Mouse (Mus musculus) forebrain, embryonic 10.5 days (tissue): ENCODE results near the gene Zic4. TPM values are rescaled to one million over a fixed set of nuclear protein-coding genes. Genes with fewer than 3 reads are reported as not detected.

ENCODE experiments used
- DNase-seq: peaks from one replicate; pipeline ENCODE4 v3.0.0-alpha.2; 2017; ENCODE audit warnings: low spot score; ENCODE audit errors: extremely low spot score
- H3K27ac ChIP-seq: fragments of 300-500 bp; sonication (generic); 2 replicates; pipeline ENCODE4 v1.5.1; 2016; ENCODE audit warnings: mild to moderate bottlenecking
- H3K27me3 ChIP-seq: fragments of 300-500 bp; sonication (generic); 2 replicates; pipeline ENCODE4 v1.6.1; 2016; ENCODE audit warnings: mild to moderate bottlenecking; ENCODE audit not compliant: poor library complexity, severe bottlenecking
- H3K36me3 ChIP-seq: fragments of 300-500 bp; sonication (generic); replicated peaks from 2 replicates; pipeline ENCODE4 v1.6.1; 2016; ENCODE audit warnings: mild to moderate bottlenecking, moderate library complexity
- H3K4me1 ChIP-seq: fragments of 300-500 bp; sonication (generic); 2 replicates; pipeline ENCODE4 v1.6.1; 2016
- H3K4me3 ChIP-seq: fragments of 300-500 bp; sonication (generic); 2 replicates; pipeline ENCODE4 v1.5.1; 2016; ENCODE audit warnings: mild to moderate bottlenecking, moderate library complexity
- H3K9me3 ChIP-seq: fragments of 300-500 bp; sonication (generic); 2 replicates; pipeline ENCODE4 v1.6.1; 2016; ENCODE audit warnings: mild to moderate bottlenecking, moderate library complexity
- WGBS: fragments of 180-500 bp; shearing (Covaris S2); methylation state at CpG from one replicate; pipeline ENCODE4 v1.1.7; 2016; 5-methylcytosine and 5-hydroxymethylcytosine counted together
- polyA plus RNA-seq: library from polyadenylated mRNA; unstranded; fragments of >200 nt; fragmentation: Nextera tagmentation; extraction: Ambion mirVana; gene quantifications from 2 replicates; pipeline ENCODE4 v1.2.1, GENCODE M21; 2016

Zic4 gene
- polyA plus RNA-seq, 1 experiment from 2014 or later: 41.8 TPM

GRCm38 (mm10) chr9:91365664-91366063, 3.5 kb downstream of the Zic4 start, which contains the start of gene Zic1:
Gene Zic1, minus strand, starts transcription at chr9:91365810.
- peak; percentile 84 for DNase-seq
- Histone ChIP-seq H3K9me3 (no peaks in the 10 kb centered on the region), H3K36me3 (peaks cover 37% of the 10 kb centered on the region), H3K4me3 (peak within 1 kb of the TSS; percentile 85), H3K4me1 (peaks cover 81% of the 10 kb centered on the region), H3K27me3 (peaks cover 100% of the 10 kb centered on the region), H3K27ac (peak within 1 kb of the TSS; percentile 98)
- 0% methylated on average over 33 of the region's 33 CpGs for WGBS

DNA sequence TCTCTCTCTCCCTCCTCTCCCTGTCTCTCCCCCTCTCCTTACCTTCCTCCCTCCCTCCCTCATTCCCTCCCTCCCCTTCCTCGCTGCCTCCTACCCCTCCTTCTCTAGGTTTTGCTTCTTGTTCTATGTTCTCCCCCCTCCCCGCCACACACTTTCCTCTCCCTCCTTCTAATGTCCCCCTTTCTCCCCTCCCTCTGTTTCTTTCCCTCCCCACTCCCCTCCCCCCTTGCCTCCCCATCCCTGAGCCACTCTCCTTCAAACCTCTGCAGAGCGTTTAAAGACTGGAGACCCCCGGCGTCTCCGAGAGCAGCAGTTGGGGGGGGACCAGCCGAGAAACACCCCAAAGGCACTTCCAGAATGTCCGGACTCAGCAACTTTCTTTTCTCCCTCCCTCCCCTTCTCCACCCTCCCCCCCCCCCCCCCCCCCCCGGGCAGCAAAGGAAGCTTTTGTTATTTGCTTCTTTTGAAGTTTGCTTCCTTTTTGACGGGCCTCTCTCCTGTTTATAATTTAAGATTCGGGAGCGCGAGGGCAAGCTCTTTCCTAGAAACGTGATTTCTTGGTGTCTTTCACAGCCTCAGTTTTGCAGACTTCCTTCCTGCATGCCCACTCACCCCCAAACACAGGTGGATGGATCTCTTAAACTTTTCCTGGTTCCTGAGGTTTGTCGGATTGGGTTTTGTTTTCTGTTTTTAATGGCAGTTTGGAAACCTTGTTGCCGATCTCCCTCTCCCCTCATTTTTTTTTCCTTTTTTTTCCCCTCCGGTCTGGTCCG, 4.2 kb downstream of the Zic4 start:
- H3K27ac ChIP-seq: peak overlapping the region; percentile 98
- H3K4me3 ChIP-seq: peak overlapping the region; percentile 85
- DNase-seq: peak; percentile 68
- WGBS: 0% methylated on average over 17 of the region's 18 CpGs
- peaks cover 81% of the 10 kb centered on the region for H3K4me1 ChIP-seq
- peaks cover 31% of the 10 kb centered on the region for H3K36me3 ChIP-seq
- peaks cover 100% of the 10 kb centered on the region for H3K27me3 ChIP-seq
- no peaks in the 10 kb centered on the region for H3K9me3 ChIP-seq

DNA sequence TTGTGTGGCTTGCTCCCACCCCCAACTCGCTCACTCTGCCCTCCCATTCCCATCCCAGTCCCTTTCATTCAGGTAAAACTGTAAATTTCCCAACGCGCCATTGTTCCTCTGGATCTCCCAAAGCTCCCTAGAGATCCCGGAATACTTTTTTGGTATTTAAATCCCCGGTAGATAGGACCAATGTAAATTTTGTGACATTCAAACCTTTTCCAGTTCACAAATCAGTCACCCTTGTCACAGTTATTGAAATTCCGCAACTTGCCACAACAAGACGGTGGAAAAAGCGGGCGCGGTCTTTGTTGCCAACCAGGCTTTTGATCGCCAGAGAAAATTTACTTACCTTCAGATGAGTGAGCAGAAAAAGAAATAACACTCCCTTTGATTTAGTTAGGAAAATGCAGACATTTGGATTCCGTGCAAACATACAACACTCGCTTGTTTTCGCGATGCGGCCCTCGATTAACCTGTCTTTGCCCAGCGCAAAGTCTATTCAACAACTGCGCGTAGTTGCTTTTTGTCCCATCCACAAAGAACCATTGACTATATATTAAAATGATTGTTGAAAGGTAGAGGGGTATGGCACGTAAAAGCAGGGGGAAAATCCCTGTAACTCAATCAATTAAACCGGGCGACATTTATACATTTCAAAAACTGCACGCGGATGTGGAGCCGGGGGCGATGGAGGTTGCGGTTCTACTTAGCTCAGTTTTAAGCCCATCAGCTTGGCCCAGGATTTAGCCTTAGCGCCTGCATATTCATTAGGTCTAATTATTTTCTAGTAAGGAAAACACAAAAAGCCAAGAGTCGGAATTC, 5.0 kb downstream of the Zic4 start:
- Histone ChIP-seq H3K27me3 (peaks cover 100% of the 10 kb centered on the region), H3K4me3 (peak overlapping the region; percentile 85), H3K36me3 (peaks cover 24% of the 10 kb centered on the region), H3K27ac (peak overlapping the region; percentile 98), H3K9me3 (no peaks in the 10 kb centered on the region), H3K4me1 (peaks cover 77% of the 10 kb centered on the region)
- DNase-seq: peak; percentile 39
- under 1% methylated on average over 30 of the region's 30 CpGs for WGBS

GRCm38 (mm10) chr9:91368150-91368549, 5.9 kb downstream of the Zic4 start:
- WGBS: 5% methylated on average over 3 of the region's 3 CpGs
- peaks cover 75% of the 10 kb centered on the region for H3K4me1 ChIP-seq
- peak overlapping the region; percentile 85 for H3K4me3 ChIP-seq
- H3K27me3 ChIP-seq: peaks cover 100% of the 10 kb centered on the region
- peak; percentile 39 for DNase-seq
- H3K27ac ChIP-seq: peak overlapping the region; percentile 98
- H3K9me3 ChIP-seq: no peaks in the 10 kb centered on the region
- H3K36me3 ChIP-seq: peaks cover 14% of the 10 kb centered on the region

- H3K9me3 ChIP-seq: no peaks in the 10 kb centered on the region
- peak overlapping the region; percentile 98 for H3K27ac ChIP-seq
- DNase-seq: no peak
- WGBS: 3% methylated on average over 13 of the region's 13 CpGs
- peak overlapping the region; percentile 85 for H3K4me3 ChIP-seq
- peaks cover 100% of the 10 kb centered on the region for H3K27me3 ChIP-seq
- H3K4me1 ChIP-seq: peaks cover 74% of the 10 kb centered on the region
- H3K36me3 ChIP-seq: peaks cover 6% of the 10 kb centered on the region
These were observed 6.7 kb downstream of the Zic4 start for GRCm38 (mm10) chr9:91368946-91369292.

- peaks cover 1% of the 10 kb centered on the region for H3K36me3 ChIP-seq
- H3K27ac ChIP-seq: peak overlapping the region; percentile 98
- H3K27me3 ChIP-seq: peaks cover 100% of the 10 kb centered on the region
- DNase-seq: peak; percentile 42
- 3% methylated on average over 26 of the region's 26 CpGs for WGBS
- H3K9me3 ChIP-seq: no peaks in the 10 kb centered on the region
- H3K4me1 ChIP-seq: peaks cover 73% of the 10 kb centered on the region
- peak overlapping the region; percentile 85 for H3K4me3 ChIP-seq
These were observed 7.2 kb downstream of the Zic4 start for GRCm38 (mm10) chr9:91369293-91369991.

DNA sequence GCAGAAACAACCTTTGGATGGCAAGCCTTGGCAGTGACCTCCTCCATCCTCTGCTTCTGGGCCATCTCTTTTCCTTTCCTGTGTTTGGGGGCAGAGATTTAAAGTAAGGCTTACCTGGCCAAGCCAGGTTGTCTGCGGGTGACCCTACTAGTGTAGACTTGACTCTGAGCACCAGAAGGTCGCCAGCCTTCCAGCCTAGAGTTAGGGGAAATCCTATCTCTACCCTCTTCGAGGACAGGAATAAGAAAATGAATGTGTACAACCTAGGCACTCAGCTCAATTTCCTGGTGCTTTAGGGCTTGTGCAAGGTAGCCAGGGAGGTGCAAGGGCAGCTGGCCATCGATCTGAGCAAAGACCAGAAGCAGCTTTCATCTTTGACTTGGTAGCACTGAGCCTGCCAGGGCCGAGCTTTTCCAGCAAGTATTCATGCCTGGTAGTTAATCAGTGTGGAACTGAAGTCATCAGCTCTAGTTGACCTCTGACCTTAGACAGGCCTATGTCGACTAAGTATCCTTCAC, 8.0 kb downstream of the Zic4 start:
- peak; percentile 31 for DNase-seq
- Histone ChIP-seq H3K4me1 (peaks cover 71% of the 10 kb centered on the region), H3K36me3 (no peaks in the 10 kb centered on the region), H3K27me3 (peaks cover 100% of the 10 kb centered on the region), H3K27ac (peak overlapping the region; percentile 98), H3K4me3 (peak overlapping the region; percentile 85), H3K9me3 (no peaks in the 10 kb centered on the region)
- WGBS: 13% methylated on average over 6 of the region's 6 CpGs

DNA sequence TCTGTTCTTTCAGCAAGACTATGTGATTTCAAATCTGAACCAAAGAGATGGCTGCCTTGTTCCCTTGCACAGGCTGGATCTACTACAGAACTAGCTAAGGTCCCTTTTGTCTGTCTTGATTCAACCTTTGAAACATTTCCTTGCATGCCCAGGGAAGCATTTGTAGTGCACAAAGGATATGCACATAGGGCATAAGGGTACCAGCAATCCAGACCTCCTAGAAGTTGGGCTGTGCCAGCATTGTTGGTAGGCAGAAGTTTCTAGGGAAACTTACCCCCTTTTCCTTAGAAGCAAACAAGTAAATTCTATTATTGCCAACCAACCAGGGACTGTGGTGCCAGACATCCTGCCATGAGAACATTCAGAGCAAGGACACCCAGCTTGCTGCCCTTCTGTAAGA, 8.8 kb downstream of the Zic4 start:
- H3K36me3 ChIP-seq: no peaks in the 10 kb centered on the region
- peaks cover 100% of the 10 kb centered on the region for H3K27me3 ChIP-seq
- peak overlapping the region; percentile 85 for H3K4me3 ChIP-seq
- no peaks in the 10 kb centered on the region for H3K9me3 ChIP-seq
- DNase-seq: peak; percentile 18
- peak overlapping the region; percentile 98 for H3K27ac ChIP-seq
- peaks cover 73% of the 10 kb centered on the region for H3K4me1 ChIP-seq

GRCm38 (mm10) chr9:91371608-91372007, 9.4 kb downstream of the Zic4 start:
- WGBS: 14% methylated on average over 4 of the region's 4 CpGs
- Histone ChIP-seq H3K9me3 (no peaks in the 10 kb centered on the region), H3K27ac (peak overlapping the region; percentile 98), H3K4me3 (peak overlapping the region; percentile 85), H3K36me3 (no peaks in the 10 kb centered on the region), H3K4me1 (peaks cover 73% of the 10 kb centered on the region), H3K27me3 (peaks cover 100% of the 10 kb centered on the region)
- DNase-seq: peak; percentile 15

GRCm38 (mm10) chr9:91373811-91374575, 11.8 kb downstream of the Zic4 start:
- WGBS: 29% methylated on average over 3 of the region's 3 CpGs
- Histone ChIP-seq H3K4me1 (peaks cover 76% of the 10 kb centered on the region), H3K4me3 (no peak overlapping the region), H3K27me3 (peaks cover 100% of the 10 kb centered on the region), H3K27ac (0 out of 2 replicates have a peak overlapping the region, but pooled peaks have one; percentile 30), H3K9me3 (no peaks in the 10 kb centered on the region), H3K36me3 (peaks cover 3% of the 10 kb centered on the region; the same call in 1 of the 2 replicates)
- no peak for DNase-seq

DNA sequence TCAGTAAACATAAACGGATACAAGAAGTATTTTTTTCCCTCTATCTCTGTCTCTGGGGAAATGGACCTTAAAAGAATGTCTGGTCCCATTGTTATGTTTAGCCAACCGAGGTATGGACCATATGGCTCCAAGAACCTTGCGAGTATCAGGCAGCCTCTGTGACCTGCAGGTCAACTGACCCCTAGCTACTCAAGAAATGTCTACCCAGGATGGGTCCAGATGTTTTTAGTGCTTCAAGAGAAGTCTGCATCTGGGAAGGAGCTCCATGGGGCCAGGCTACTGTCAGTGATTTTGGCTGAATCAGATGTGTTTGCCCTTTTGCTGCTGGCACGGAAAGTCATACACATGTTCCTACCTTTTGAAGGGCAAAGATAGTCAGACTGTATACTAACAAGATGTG, 12.5 kb downstream of the Zic4 start:
- Histone ChIP-seq H3K4me3 (0 out of 2 replicates have a peak overlapping the region, but pooled peaks have one; percentile 3), H3K4me1 (peaks cover 76% of the 10 kb centered on the region), H3K36me3 (peaks cover 4% of the 10 kb centered on the region; the same call in 1 of the 2 replicates), H3K9me3 (no peaks in the 10 kb centered on the region), H3K27ac (0 out of 2 replicates have a peak overlapping the region, but pooled peaks have one; percentile 27), H3K27me3 (peaks cover 100% of the 10 kb centered on the region)
- DNase-seq: no peak
- whole genome bisulfite sequencing: 7% methylated on average over 4 of the region's 4 CpGs
